14 mouse cellular contexts compared by ENCODE assay signal in genomic region chr11:88419064-88419463, GRCm38 (mm10).
DNase-seq lines count a peak whose midpoint lies in the region; ATAC-seq lines count a peak whose summit lies in the region.
"Had no signal": no experiment of that assay in that cellular context is flagged by ENCODE, and none has a peak within 500 bp of the region (broad histone marks: within the 10 kb centered on the region; RNA-seq: fewer than 3 reads in every experiment).

No protein-coding gene starts in this region.

- DNase-seq in forebrain, embryonic 10.5 days (ENCODE audit: extremely low spot score, low spot score): no peak
- DNase-seq in forebrain, embryonic 14.5 days (ENCODE audit: low spot score): no peak
- no peak for DNase-seq in hindbrain, embryonic 11.5 days (ENCODE audit: low spot score)
- DNase-seq in layer of hippocampus, postnatal 36 days: no peak
- no peak for DNase-seq in frontal cortex, postnatal 36 days (ENCODE audit: low spot score in 2 of 2)
- DNase-seq: cerebellum, adult 9-11 months; gastrocnemius, postnatal 25 days; kidney, adult 2 months; right cerebral cortex, postnatal 14 days had no signal

- peak overlapping the region; percentile 72 for H3K27ac ChIP-seq in forebrain, embryonic 10.5 days
- H3K27ac ChIP-seq in forebrain, embryonic 14.5 days (ENCODE audit: low read depth, low read length): no peak overlapping the region
- peak overlapping the region; percentile 53 for H3K27ac ChIP-seq in hindbrain, embryonic 11.5 days (ENCODE audit: low read depth, low read length)
- H3K27ac ChIP-seq in hindbrain, embryonic 16.5 days (ENCODE audit: low read depth, low read length): no peak overlapping the region
- 0 out of 2 replicates have a peak overlapping the region, but pooled peaks have one; percentile 46 for H3K27ac ChIP-seq in embryonic facial prominence, embryonic 12.5 days
- H3K27ac ChIP-seq in liver, embryonic 15.5 days (replicated peaks): peak overlapping the region; percentile 75
- H3K27ac ChIP-seq: layer of hippocampus, adult 2 months; limb, embryonic 12.5 days had no signal

- no peak for ATAC-seq in forebrain, embryonic 14.5 days
- no peak for ATAC-seq in hindbrain, embryonic 11.5 days (ENCODE audit: low FRiP score)
- no peak for ATAC-seq in hindbrain, embryonic 16.5 days
- ATAC-seq in embryonic facial prominence, embryonic 12.5 days (ENCODE audit: insufficient number of reproducible peaks, insufficient read depth, low FRiP score, low TSS enrichment): no peak
- no peak for ATAC-seq in liver, embryonic 15.5 days (ENCODE audit: insufficient read depth)

- no peak overlapping the region for H3K4me3 ChIP-seq in forebrain, embryonic 10.5 days
- H3K4me3 ChIP-seq in forebrain, embryonic 14.5 days (ENCODE audit: low read depth, low read length): no peak overlapping the region
- H3K4me3 ChIP-seq in hindbrain, embryonic 11.5 days (ENCODE audit: low read depth, low read length): no peak overlapping the region
- H3K4me3 ChIP-seq in hindbrain, embryonic 16.5 days (ENCODE audit: low read length): no peak overlapping the region
- no peak overlapping the region for H3K4me3 ChIP-seq in embryonic facial prominence, embryonic 12.5 days
- H3K4me3 ChIP-seq in liver, embryonic 15.5 days (replicated peaks): no peak overlapping the region
- H3K4me3 ChIP-seq: layer of hippocampus, adult 2 months; limb, embryonic 12.5 days had no signal

- H3K9me3 ChIP-seq in forebrain, embryonic 10.5 days: no peaks in the 10 kb centered on the region
- H3K9me3 ChIP-seq in forebrain, embryonic 14.5 days (replicated peaks; ENCODE audit: control insufficient read depth, low read length): no peaks in the 10 kb centered on the region
- no peaks in the 10 kb centered on the region for H3K9me3 ChIP-seq in hindbrain, embryonic 11.5 days (ENCODE audit: control insufficient read depth, low read length)
- H3K9me3 ChIP-seq in hindbrain, embryonic 16.5 days (ENCODE audit: control insufficient read depth, low read length): no peaks in the 10 kb centered on the region
- H3K9me3 ChIP-seq in embryonic facial prominence, embryonic 12.5 days: no peaks in the 10 kb centered on the region
- no peaks in the 10 kb centered on the region for H3K9me3 ChIP-seq in liver, embryonic 15.5 days (replicated peaks)
- H3K9me3 ChIP-seq: limb, embryonic 12.5 days had no signal

- WGBS in forebrain, embryonic 10.5 days: 62% methylated on average over 7 of the region's 7 CpGs
- 57% methylated on average over 7 of the region's 7 CpGs for WGBS in forebrain, embryonic 14.5 days
- 63% methylated on average over 7 of the region's 7 CpGs for WGBS in hindbrain, embryonic 11.5 days
- WGBS in hindbrain, embryonic 16.5 days: 66% methylated on average over 7 of the region's 7 CpGs
- 29% methylated on average over 7 of the region's 7 CpGs for WGBS in embryonic facial prominence, embryonic 12.5 days
- 58% methylated on average over 7 of the region's 7 CpGs for WGBS in liver, embryonic 15.5 days (ENCODE audit: insufficient replicate concordance)

- no peak overlapping the region for H3K4me2 ChIP-seq in forebrain, embryonic 14.5 days (ENCODE audit: low read length)
- no peak overlapping the region for H3K4me2 ChIP-seq in hindbrain, embryonic 11.5 days (replicated peaks; ENCODE audit: low read depth, low read length)
- no peak overlapping the region for H3K4me2 ChIP-seq in hindbrain, embryonic 16.5 days (ENCODE audit: low read length)
- H3K4me2 ChIP-seq in embryonic facial prominence, embryonic 12.5 days (replicated peaks): no peak overlapping the region
- H3K4me2 ChIP-seq in liver, embryonic 15.5 days: no peak overlapping the region
- H3K4me2 ChIP-seq: limb, embryonic 12.5 days had no signal

- H3K4me1 ChIP-seq in forebrain, embryonic 10.5 days: peaks cover 80% of the 10 kb centered on the region
- peaks cover 24% of the 10 kb centered on the region for H3K4me1 ChIP-seq in forebrain, embryonic 14.5 days (ENCODE audit: control insufficient read depth, insufficient read depth, low read length)
- peaks cover 14% of the 10 kb centered on the region for H3K4me1 ChIP-seq in hindbrain, embryonic 11.5 days (replicated peaks; ENCODE audit: control insufficient read depth, insufficient read depth, low read length)
- peaks cover 35% of the 10 kb centered on the region for H3K4me1 ChIP-seq in hindbrain, embryonic 16.5 days (ENCODE audit: control insufficient read depth, insufficient read depth, low read depth, low read length)
- peaks cover 31% of the 10 kb centered on the region for H3K4me1 ChIP-seq in embryonic facial prominence, embryonic 12.5 days
- peaks cover 34% of the 10 kb centered on the region for H3K4me1 ChIP-seq in liver, embryonic 15.5 days (replicated peaks)

- H3K9ac ChIP-seq in forebrain, embryonic 14.5 days (ENCODE audit: low read length): no peak overlapping the region
- H3K9ac ChIP-seq in hindbrain, embryonic 11.5 days (ENCODE audit: low read depth, low read length): no peak overlapping the region
- H3K9ac ChIP-seq in hindbrain, embryonic 16.5 days (ENCODE audit: low read depth, low read length): no peak overlapping the region
- H3K9ac ChIP-seq in embryonic facial prominence, embryonic 12.5 days: no peak overlapping the region
- no peak overlapping the region for H3K9ac ChIP-seq in liver, embryonic 15.5 days
- H3K9ac ChIP-seq: limb, embryonic 12.5 days had no signal

- 0 out of 2 replicates have a peak, but pooled peaks cover 6% of the 10 kb centered on the region for H3K27me3 ChIP-seq in forebrain, embryonic 10.5 days (ENCODE audit: poor library complexity, severe bottlenecking)
- H3K27me3 ChIP-seq in forebrain, embryonic 14.5 days (replicated peaks; ENCODE audit: control insufficient read depth, insufficient read depth, low read length): no peaks in the 10 kb centered on the region
- H3K27me3 ChIP-seq in hindbrain, embryonic 11.5 days (ENCODE audit: control insufficient read depth, insufficient read depth, low read length): no peaks in the 10 kb centered on the region
- H3K27me3 ChIP-seq in hindbrain, embryonic 16.5 days (replicated peaks; ENCODE audit: control insufficient read depth, insufficient read depth, low read length): no peaks in the 10 kb centered on the region
- no peaks in the 10 kb centered on the region for H3K27me3 ChIP-seq in embryonic facial prominence, embryonic 12.5 days
- no peaks in the 10 kb centered on the region for H3K27me3 ChIP-seq in liver, embryonic 15.5 days

- peaks cover 35% of the 10 kb centered on the region for H3K36me3 ChIP-seq in forebrain, embryonic 10.5 days (replicated peaks)
- no peaks in the 10 kb centered on the region for H3K36me3 ChIP-seq in forebrain, embryonic 14.5 days (ENCODE audit: control insufficient read depth, insufficient read depth, low read length)
- no peaks in the 10 kb centered on the region for H3K36me3 ChIP-seq in hindbrain, embryonic 11.5 days (ENCODE audit: control insufficient read depth, insufficient read depth, low read length)
- H3K36me3 ChIP-seq in hindbrain, embryonic 16.5 days (ENCODE audit: control insufficient read depth, insufficient read depth, low read length): no peaks in the 10 kb centered on the region
- H3K36me3 ChIP-seq in embryonic facial prominence, embryonic 12.5 days: 0 out of 2 replicates have a peak, but pooled peaks cover 3% of the 10 kb centered on the region
- peaks cover 3% of the 10 kb centered on the region; the same call in 1 of the 2 replicates for H3K36me3 ChIP-seq in liver, embryonic 15.5 days (replicated peaks)
- H3K36me3 ChIP-seq: limb, embryonic 12.5 days had no signal

Comparison
In these comparisons a context has a peak if more than half of its experiments do, and no peak if none do; other contexts are left out.
1. H3K27ac ChIP-seq: peak in forebrain, embryonic 10.5 days (single experiment), hindbrain, embryonic 11.5 days (single experiment), embryonic facial prominence, embryonic 12.5 days (single experiment) and liver, embryonic 15.5 days (single experiment); none in forebrain, embryonic 14.5 days (single experiment) and hindbrain, embryonic 16.5 days (single experiment).